Mouse (Mus musculus) embryonic facial prominence, embryonic 11.5 days (tissue): ENCODE results near the gene Klf15. TPM values are rescaled to one million over a fixed set of nuclear protein-coding genes. Genes with fewer than 3 reads are reported as not detected.

Source experiments
- ATAC-seq: fragments of 200-750 bp; cut with Nextera tagmentation; replicated peaks from 2 replicates; pipeline ENCODE4 v1.8.0; 2017; ENCODE audit warnings: low read depth; ENCODE audit not compliant: insufficient number of reproducible peaks, low FRiP score, low TSS enrichment
- DNase-seq: peaks from one replicate; pipeline ENCODE4 v3.0.0-alpha.2; 2015; ENCODE audit warnings: low spot score
- H3K27ac ChIP-seq: fragments of 300-500 bp; sonication (generic); replicated peaks from 2 replicates; pipeline ENCODE4 v1.5.1; 2014; ENCODE audit warnings: mild to moderate bottlenecking, low read depth, low read length, control low read depth
- H3K27me3 ChIP-seq: fragments of 300-500 bp; sonication (generic); 2 replicates; pipeline ENCODE4 v1.6.1; 2014; ENCODE audit warnings: mild to moderate bottlenecking, low read length, moderate library complexity, mixed read lengths; ENCODE audit not compliant: control insufficient read depth, insufficient read depth
- H3K36me3 ChIP-seq: fragments of 300-500 bp; sonication (generic); replicated peaks from 2 replicates; pipeline ENCODE4 v1.6.1; 2014; ENCODE audit warnings: low read depth, mild to moderate bottlenecking, low read length, moderate library complexity, mixed read lengths; ENCODE audit not compliant: control insufficient read depth, insufficient read depth
- H3K4me1 ChIP-seq: fragments of 300-500 bp; sonication (generic); 2 replicates; pipeline ENCODE4 v1.6.1; 2014; ENCODE audit warnings: low read length, mixed read lengths; ENCODE audit not compliant: control insufficient read depth, insufficient read depth
- H3K4me2 ChIP-seq: fragments of 300-500 bp; sonication (generic); 2 replicates; pipeline ENCODE4 v1.6.1; 2014; ENCODE audit warnings: low read depth, mild to moderate bottlenecking, control low read depth, low read length, moderate library complexity
- H3K4me3 ChIP-seq: fragments of 300-500 bp; sonication (generic); 2 replicates; pipeline ENCODE4 v1.5.1; 2014; ENCODE audit warnings: low read depth, low read length, control low read depth
- H3K9ac ChIP-seq: fragments of 300-500 bp; sonication (generic); replicated peaks from 2 replicates; pipeline ENCODE4 v1.6.1; 2014; ENCODE audit warnings: mild to moderate bottlenecking, control low read depth, low read length
- H3K9me3 ChIP-seq: fragments of 300-500 bp; sonication (generic); replicated peaks from 2 replicates; pipeline ENCODE4 v1.6.1; 2016; ENCODE audit warnings: mild to moderate bottlenecking, low read length, inconsistent platforms, mixed read lengths; ENCODE audit not compliant: control insufficient read depth
- WGBS: fragments of 180-500 bp; shearing (Covaris S2); extraction: QIAGEN DNeasy Blood & Tissue Kit; methylation state at CpG from one replicate; pipeline ENCODE4 v1.1.7; 2014; 5-methylcytosine and 5-hydroxymethylcytosine counted together
- polyA plus RNA-seq: library from polyadenylated mRNA; unstranded; fragments of >200 nt; fragmentation: Nextera tagmentation; extraction: Ambion mirVana; gene quantifications from 2 replicates; pipeline ENCODE4 v1.2.1, GENCODE M21; 2014

Klf15 gene
- polyA plus RNA-seq, 1 experiment from 2014 or later: 3.8 TPM

GRCm38 (mm10) chr6:90486176-90486921, 24.0 kb downstream of the Klf15 start, which contains the start of gene Aldh1l1:
Aldh1l1 (plus strand) TSS chr6:90486427.
- no peak for ATAC-seq
- no peak for DNase-seq
- Histone ChIP-seq H3K4me2 (no peak within 1 kb of the TSS), H3K9me3 (no peaks in the 10 kb centered on the region), H3K4me1 (no peaks in the 10 kb centered on the region), H3K27me3 (no peaks in the 10 kb centered on the region), H3K36me3 (no peaks in the 10 kb centered on the region), H3K27ac (no peak within 1 kb of the TSS), H3K4me3 (no peak within 1 kb of the TSS), H3K9ac (no peak within 1 kb of the TSS)
- 80% methylated on average over 12 of the region's 12 CpGs for WGBS

- WGBS: 94% methylated on average over 1 of the region's 1 CpGs
Measured at GRCm38 (mm10) chr6:90487531-90487930, 25.2 kb downstream of the Klf15 start.

GRCm38 (mm10) chr6:90489532-90489931, 27.2 kb downstream of the Klf15 start:
- 89% methylated on average over 3 of the region's 3 CpGs for WGBS

More at GRCm38 (mm10) chr6:90487531-90487930, 25.2 kb downstream of the Klf15 start:
- DNase-seq (no peak), ATAC-seq (no peak)
- Histone ChIP-seq H3K4me1 (no peaks in the 10 kb centered on the region), H3K4me2 (no peak overlapping the region), H3K36me3 (no peaks in the 10 kb centered on the region), H3K9me3 (no peaks in the 10 kb centered on the region), H3K4me3 (no peak overlapping the region), H3K9ac (no peak overlapping the region), H3K27me3 (no peaks in the 10 kb centered on the region), H3K27ac (no peak overlapping the region)

DNA sequence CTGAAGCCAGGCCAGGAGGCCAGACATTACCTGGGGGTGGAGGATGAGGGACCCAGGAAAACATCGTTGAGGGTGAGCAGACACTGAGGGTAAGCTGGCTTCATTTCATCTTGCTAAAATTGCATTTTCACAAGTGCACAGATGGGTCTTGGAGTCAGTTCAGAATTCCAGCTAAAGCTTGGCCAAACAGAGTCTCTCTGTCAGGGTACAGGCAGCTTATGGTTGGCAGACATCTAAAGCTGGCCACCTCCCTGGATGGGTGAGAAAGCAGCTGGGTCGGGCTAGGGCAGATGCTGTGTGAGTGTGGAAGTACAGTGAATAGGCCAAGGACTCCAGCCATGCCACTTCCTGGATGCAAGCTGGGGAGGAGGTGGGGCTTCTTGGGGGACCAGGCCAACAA, 28.6 kb downstream of the Klf15 start:
- Histone ChIP-seq H3K9me3 (no peaks in the 10 kb centered on the region), H3K9ac (no peak overlapping the region), H3K4me2 (no peak overlapping the region), H3K36me3 (no peaks in the 10 kb centered on the region), H3K4me1 (no peaks in the 10 kb centered on the region), H3K4me3 (no peak overlapping the region), H3K27me3 (no peaks in the 10 kb centered on the region), H3K27ac (no peak overlapping the region)
- ATAC-seq (no peak), DNase-seq (no peak)
- WGBS: 82% methylated on average over 2 of the region's 2 CpGs

More at GRCm38 (mm10) chr6:90489532-90489931, 27.2 kb downstream of the Klf15 start:
- no peak overlapping the region for H3K4me3 ChIP-seq
- no peak overlapping the region for H3K4me2 ChIP-seq
- no peaks in the 10 kb centered on the region for H3K4me1 ChIP-seq
- no peak overlapping the region for H3K9ac ChIP-seq
- H3K27me3 ChIP-seq: no peaks in the 10 kb centered on the region
- DNase-seq: no peak
- no peak overlapping the region for H3K27ac ChIP-seq
- H3K36me3 ChIP-seq: no peaks in the 10 kb centered on the region
- H3K9me3 ChIP-seq: no peaks in the 10 kb centered on the region
- ATAC-seq: no peak

DNA sequence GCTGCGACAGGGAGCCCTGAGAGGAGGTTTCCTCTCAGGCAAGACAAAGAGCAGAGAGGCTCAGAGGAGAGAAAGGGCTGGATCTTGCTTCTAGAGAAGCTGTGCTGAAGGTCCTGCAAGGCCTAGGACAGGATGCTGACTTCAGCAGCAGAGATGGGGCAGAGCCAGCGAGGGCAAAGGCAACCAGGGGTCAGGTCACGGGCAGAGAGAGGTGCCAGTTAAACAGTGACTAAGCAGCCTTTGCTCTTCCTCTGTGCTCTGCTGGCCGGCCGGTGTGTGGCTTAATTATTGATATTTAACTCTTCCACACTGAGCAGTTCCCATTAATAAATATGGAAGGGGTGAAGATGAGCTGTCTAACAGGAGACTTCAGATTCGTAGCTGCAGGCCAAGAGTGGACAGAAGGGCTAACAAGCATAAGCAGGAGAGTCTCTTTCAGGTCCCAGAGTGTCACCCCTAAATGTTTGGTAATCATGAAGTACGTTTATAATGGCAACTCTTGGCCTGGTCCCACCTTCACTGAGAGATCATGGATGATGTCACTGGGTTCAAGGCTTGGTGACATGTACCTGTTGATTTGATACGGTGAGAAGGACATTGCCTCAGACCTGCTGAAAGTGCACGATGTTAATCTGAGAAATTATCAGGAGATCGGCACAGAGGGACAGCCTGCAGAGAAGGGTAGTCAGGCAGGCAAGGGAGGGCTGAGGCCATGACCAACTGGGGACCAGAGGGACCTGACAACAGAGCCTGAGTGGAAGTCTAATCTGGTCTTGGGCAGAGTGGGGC, 29.8 kb downstream of the Klf15 start:
- Histone ChIP-seq H3K9ac (no peak overlapping the region), H3K27me3 (no peaks in the 10 kb centered on the region), H3K9me3 (no peaks in the 10 kb centered on the region), H3K4me3 (no peak overlapping the region), H3K27ac (no peak overlapping the region), H3K4me1 (no peaks in the 10 kb centered on the region), H3K36me3 (no peaks in the 10 kb centered on the region), H3K4me2 (no peak overlapping the region)
- ATAC-seq: no peak
- DNase-seq: no peak
- 81% methylated on average over 10 of the region's 10 CpGs for WGBS

DNA sequence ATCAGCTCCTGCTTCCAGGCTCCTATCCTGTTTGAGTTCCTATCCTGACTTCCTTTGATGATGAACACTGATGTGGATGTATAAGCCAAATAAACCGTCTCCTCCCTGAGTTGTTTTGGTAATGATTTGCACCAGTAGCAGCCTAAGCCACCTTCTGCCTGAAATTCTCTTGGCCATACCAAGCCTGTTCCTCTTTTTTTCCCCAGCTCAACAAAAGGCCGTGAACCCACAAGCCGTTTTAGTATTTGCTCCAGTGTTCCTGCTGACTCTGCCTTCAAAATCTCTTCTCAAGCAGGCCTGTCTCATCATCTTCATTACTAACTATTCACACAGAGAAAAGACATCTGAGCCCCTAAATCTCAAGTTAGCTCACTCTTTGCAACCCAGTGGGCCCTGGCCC, 31.8 kb downstream of the Klf15 start:
- Histone ChIP-seq H3K27ac (no peak overlapping the region), H3K4me1 (no peaks in the 10 kb centered on the region), H3K27me3 (no peaks in the 10 kb centered on the region), H3K4me3 (no peak overlapping the region), H3K36me3 (no peaks in the 10 kb centered on the region), H3K9me3 (no peaks in the 10 kb centered on the region), H3K4me2 (no peak overlapping the region), H3K9ac (no peak overlapping the region)
- ATAC-seq (no peak), DNase-seq (no peak)
- WGBS: 86% methylated on average over 3 of the region's 3 CpGs

- Histone ChIP-seq H3K27ac (no peak overlapping the region), H3K27me3 (no peaks in the 10 kb centered on the region), H3K4me2 (no peak overlapping the region), H3K4me3 (no peak overlapping the region), H3K36me3 (no peaks in the 10 kb centered on the region), H3K9ac (no peak overlapping the region), H3K9me3 (no peaks in the 10 kb centered on the region), H3K4me1 (no peaks in the 10 kb centered on the region)
- DNase-seq (no peak), ATAC-seq (no peak)
- 94% methylated on average over 3 of the region's 3 CpGs for WGBS
Measured at GRCm38 (mm10) chr6:90494566-90494965, 32.2 kb downstream of the Klf15 start.

DNA sequence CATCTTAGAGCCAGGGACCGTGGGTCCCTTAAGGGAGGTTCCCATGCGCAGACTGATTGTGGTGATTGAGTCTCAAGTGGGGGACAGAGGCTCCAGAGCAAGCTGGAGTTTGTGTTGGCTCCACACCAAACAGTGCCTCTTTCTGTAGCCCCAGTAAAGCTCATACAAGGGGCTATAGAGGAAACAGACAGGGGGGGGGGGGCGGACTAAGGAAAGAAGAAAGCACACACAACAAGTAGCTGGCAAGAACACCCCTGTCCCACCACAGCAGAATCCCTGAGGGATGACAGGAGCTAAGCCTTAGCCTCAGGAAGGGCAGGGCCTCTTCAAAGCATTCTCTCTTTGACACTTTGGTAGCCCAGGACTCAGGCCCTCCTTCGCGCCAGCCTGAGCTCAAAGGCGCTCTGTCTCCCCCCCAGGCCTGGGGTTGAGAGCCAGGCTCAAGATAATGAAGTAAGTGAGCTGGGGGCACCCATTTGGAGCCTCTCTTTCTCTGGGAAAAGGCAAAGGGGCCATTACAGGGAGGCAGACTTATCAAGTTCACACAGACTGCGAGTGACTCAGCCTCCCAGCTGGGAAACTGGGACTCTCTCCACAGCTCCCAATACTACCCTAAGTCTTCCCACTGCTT, 33.0 kb downstream of the Klf15 start:
- ATAC-seq (no peak), DNase-seq (no peak)
- no peak overlapping the region for H3K4me2 ChIP-seq
- H3K9me3 ChIP-seq: no peaks in the 10 kb centered on the region
- H3K4me1 ChIP-seq: no peaks in the 10 kb centered on the region
- H3K4me3 ChIP-seq: no peak overlapping the region
- WGBS: 57% methylated on average over 6 of the region's 7 CpGs
- H3K27me3 ChIP-seq: no peaks in the 10 kb centered on the region
- H3K27ac ChIP-seq: no peak overlapping the region
- no peaks in the 10 kb centered on the region for H3K36me3 ChIP-seq
- no peak overlapping the region for H3K9ac ChIP-seq
